Mouse (Mus musculus): Measurements from ENCODE around the gene Tmod1.

DNA sequence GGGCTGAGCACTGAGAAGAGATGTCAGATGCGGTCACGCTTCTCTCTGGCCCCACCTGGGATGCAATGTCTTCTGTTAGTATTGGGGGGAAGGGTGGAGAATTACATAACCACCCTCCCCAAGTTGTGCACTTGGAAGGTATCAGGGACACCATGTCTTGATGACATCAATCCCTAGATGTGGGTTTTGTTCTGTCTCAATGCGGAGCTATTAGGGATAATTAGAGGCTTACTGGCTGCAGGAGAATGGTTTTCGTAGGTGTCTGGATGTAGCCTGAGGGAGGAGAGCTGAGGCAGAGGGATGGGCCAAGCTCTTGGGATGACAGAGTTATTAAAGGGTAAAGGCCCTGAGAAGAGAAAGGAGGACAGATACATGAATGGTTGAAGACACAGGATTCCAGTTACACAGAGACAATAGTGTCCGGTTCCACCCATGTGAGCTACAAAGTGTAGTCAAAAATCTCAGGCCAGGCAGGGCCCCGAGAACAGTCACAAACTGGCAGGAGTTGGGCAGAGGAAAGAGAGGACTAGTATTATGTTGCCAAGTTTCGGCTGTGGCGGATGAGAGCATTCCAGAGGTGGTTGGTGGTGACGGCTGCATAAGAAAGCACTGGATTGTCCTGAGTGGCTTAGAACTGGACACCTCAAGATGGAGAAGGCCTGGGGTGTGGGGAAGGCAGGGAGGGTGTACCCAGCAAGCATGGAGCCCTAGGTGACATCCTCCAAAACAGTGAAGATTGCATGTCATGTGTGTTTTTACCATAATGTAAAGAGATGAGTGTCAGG is 14.8 kb downstream of the Tmod1 start:
- TF ChIP-seq CTCF (IDR thresholded peaks at IDR 0.05; ENCODE audit: insufficient read depth, low read length), result no peak
- no peak for TF ChIP-seq POLR2A (IDR thresholded peaks at IDR 0.05; ENCODE audit: borderline replicate concordance, extremely low read depth, low read depth, low read length)

Measured in lung, adult 2 months (tissue).